Mouse (Mus musculus) forebrain, embryonic 16.5 days (tissue): ENCODE results near the gene Ascc3. TPM values are rescaled to one million over a fixed set of nuclear protein-coding genes. Genes with fewer than 3 reads are reported as not detected.

ENCODE experiments used
- ATAC-seq: fragments of 200-750 bp; cut with Nextera tagmentation; 2 replicates; pipeline ENCODE4 v1.8.0; 2017; ENCODE audit warnings: mild to moderate bottlenecking, moderate library complexity
- H3K27ac ChIP-seq: fragments of 300-500 bp; sonication (generic); 2 replicates; pipeline ENCODE4 v1.5.1; 2014; ENCODE audit warnings: low read length, control low read depth
- H3K27me3 ChIP-seq: fragments of 300-500 bp; sonication (generic); replicated peaks from 2 replicates; pipeline ENCODE4 v1.6.1; 2014; ENCODE audit warnings: low read length; ENCODE audit not compliant: control insufficient read depth, insufficient read depth
- H3K36me3 ChIP-seq: fragments of 300-500 bp; sonication (generic); 2 replicates; pipeline ENCODE4 v1.6.1; 2014; ENCODE audit not compliant: control insufficient read depth, insufficient read depth
- H3K4me1 ChIP-seq: fragments of 300-500 bp; sonication (generic); replicated peaks from 2 replicates; pipeline ENCODE4 v1.6.1; 2014; ENCODE audit warnings: low read length; ENCODE audit not compliant: control insufficient read depth, insufficient read depth
- H3K4me2 ChIP-seq: fragments of 300-500 bp; sonication (generic); 2 replicates; pipeline ENCODE4 v1.6.1; 2014; ENCODE audit warnings: mild to moderate bottlenecking, low read length, control low read depth
- H3K4me3 ChIP-seq: fragments of 300-500 bp; sonication (generic); replicated peaks from 2 replicates; pipeline ENCODE4 v1.5.1; 2014; ENCODE audit warnings: mild to moderate bottlenecking, low read length, control low read depth
- H3K9ac ChIP-seq: fragments of 300-500 bp; sonication (generic); replicated peaks from 2 replicates; pipeline ENCODE4 v1.6.1; 2014; ENCODE audit warnings: low read depth, low read length, control low read depth
- H3K9me3 ChIP-seq: fragments of 300-500 bp; sonication (generic); 2 replicates; pipeline ENCODE4 v1.6.1; 2016; ENCODE audit warnings: low read length; ENCODE audit not compliant: control insufficient read depth
- whole genome bisulfite sequencing: fragments of 180-500 bp; shearing (Covaris S2); extraction: QIAGEN DNeasy Blood & Tissue Kit; methylation state at CpG from one replicate; pipeline ENCODE4 v1.1.7; 2014; 5-methylcytosine and 5-hydroxymethylcytosine counted together
- polyA plus RNA-seq: library from polyadenylated mRNA; unstranded; fragments of >200 nt; fragmentation: Nextera tagmentation; extraction: Ambion mirVana; gene quantifications from 2 replicates; pipeline ENCODE4 v1.2.1, GENCODE M21; 2015

Ascc3 gene
- polyA plus RNA-seq, 1 experiment from 2014 or later: 20.2 TPM

GRCm38 (mm10) chr10:50895881-50896766 lies 303.7 kb downstream of the Ascc3 start:
- Histone ChIP-seq H3K9ac (no peak overlapping the region), H3K4me1 (peaks cover 18% of the 10 kb centered on the region), H3K27me3 (peaks cover 61% of the 10 kb centered on the region), H3K4me2 (no peak overlapping the region), H3K9me3 (no peaks in the 10 kb centered on the region), H3K4me3 (no peak overlapping the region), H3K36me3 (no peaks in the 10 kb centered on the region), H3K27ac (no peak overlapping the region)
- WGBS: 4% methylated on average over 21 of the region's 21 CpGs
- no peak for ATAC-seq

GRCm38 (mm10) chr10:50896767-50897390 lies 304.4 kb downstream of the Ascc3 start:
- Histone ChIP-seq H3K4me3 (no peak overlapping the region), H3K9me3 (no peaks in the 10 kb centered on the region), H3K9ac (no peak overlapping the region), H3K4me2 (no peak overlapping the region), H3K36me3 (no peaks in the 10 kb centered on the region), H3K4me1 (peaks cover 20% of the 10 kb centered on the region), H3K27me3 (peaks cover 58% of the 10 kb centered on the region), H3K27ac (no peak overlapping the region)
- ATAC-seq: no peak
- WGBS: 9% methylated on average over 3 of the region's 3 CpGs

- WGBS: 2% methylated on average over 32 of the region's 32 CpGs
Observed at GRCm38 (mm10) chr10:50897530-50898471, 305.3 kb downstream of the Ascc3 start.

GRCm38 (mm10) chr10:50898621-50899020 lies 306.2 kb downstream of the Ascc3 start:
- no peak overlapping the region for H3K4me3 ChIP-seq
- H3K36me3 ChIP-seq: no peaks in the 10 kb centered on the region
- H3K27ac ChIP-seq: no peak overlapping the region
- no peak for ATAC-seq
- 17% methylated on average over 2 of the region's 2 CpGs for WGBS
- no peak overlapping the region for H3K9ac ChIP-seq
- no peaks in the 10 kb centered on the region for H3K9me3 ChIP-seq
- peaks cover 22% of the 10 kb centered on the region for H3K4me1 ChIP-seq
- no peak overlapping the region for H3K4me2 ChIP-seq
- H3K27me3 ChIP-seq: peaks cover 47% of the 10 kb centered on the region

More at GRCm38 (mm10) chr10:50897530-50898471, 305.3 kb downstream of the Ascc3 start:
- no peak for ATAC-seq
- peaks cover 55% of the 10 kb centered on the region for H3K27me3 ChIP-seq
- H3K4me1 ChIP-seq: peaks cover 20% of the 10 kb centered on the region
- H3K27ac ChIP-seq: no peak overlapping the region
- H3K36me3 ChIP-seq: no peaks in the 10 kb centered on the region
- no peaks in the 10 kb centered on the region for H3K9me3 ChIP-seq
- H3K4me2 ChIP-seq: no peak overlapping the region
- H3K4me3 ChIP-seq: no peak overlapping the region
- H3K9ac ChIP-seq: no peak overlapping the region

GRCm38 (mm10) chr10:50899846-50900745 lies 307.6 kb downstream of the Ascc3 start:
- WGBS: 1% methylated on average over 21 of the region's 21 CpGs
- Histone ChIP-seq H3K27me3 (peaks cover 44% of the 10 kb centered on the region), H3K4me3 (no peak overlapping the region), H3K4me1 (peaks cover 10% of the 10 kb centered on the region), H3K27ac (no peak overlapping the region), H3K4me2 (no peak overlapping the region), H3K36me3 (no peaks in the 10 kb centered on the region), H3K9me3 (no peaks in the 10 kb centered on the region), H3K9ac (no peak overlapping the region)
- no peak for ATAC-seq
